Mouse (Mus musculus): ENCODE measurements around the gene Hbb-bh1.

Hbb-bh1 gene

GRCm38 (mm10) chr7:103843034-103843433 is at the start of gene Hbb-bh1:
Gene Hbb-bh1 (minus strand): TSS chr7:103843164.
- TF ChIP-seq POU5F1 (IDR thresholded peaks at IDR 0.05; ENCODE audit: borderline replicate concordance, low read length) (no peak), NANOG (IDR thresholded peaks at IDR 0.05; ENCODE audit: borderline replicate concordance, low read length) (no peak), CTCF (conservative IDR thresholded peaks at IDR 0.05; ENCODE audit: low read length) (no peak)
- Histone ChIP-seq H3K4me3 (replicated peaks; ENCODE audit: low read length) (no peak within 1 kb of the TSS), H3K27me3 (ENCODE audit: insufficient read depth, low read length) (no peaks in the 10 kb centered on the region), H3K36me3 (ENCODE audit: insufficient read depth, low read length) (no peaks in the 10 kb centered on the region), H3K4me1 (replicated peaks; ENCODE audit: low read depth, low read length) (no peaks in the 10 kb centered on the region), H3K9me3 (ENCODE audit: low read length) (no peaks in the 10 kb centered on the region)

- TF ChIP-seq CTCF (conservative IDR thresholded peaks at IDR 0.05; ENCODE audit: low read length): no peak
- no peak for TF ChIP-seq NANOG (IDR thresholded peaks at IDR 0.05; ENCODE audit: borderline replicate concordance, low read length)
- no peak for TF ChIP-seq POU5F1 (IDR thresholded peaks at IDR 0.05; ENCODE audit: borderline replicate concordance, low read length)
- Histone ChIP-seq H3K27me3 (ENCODE audit: insufficient read depth, low read length) (no peaks in the 10 kb centered on the region), H3K4me1 (replicated peaks; ENCODE audit: low read depth, low read length) (no peaks in the 10 kb centered on the region), H3K9me3 (ENCODE audit: low read length) (0 out of 2 replicates have a peak, but pooled peaks cover 6% of the 10 kb centered on the region), H3K36me3 (ENCODE audit: insufficient read depth, low read length) (no peaks in the 10 kb centered on the region), H3K4me3 (replicated peaks; ENCODE audit: low read length) (no peak within 1 kb of the TSS)
Observed at GRCm38 (mm10) chr7:103886152-103886551, 43.2 kb upstream of the Hbb-bh1 start, which contains the start of gene Olfr66. Gene Olfr66 (minus strand): TSS chr7:103886252.

GRCm38 (mm10) chr7:103877093-103877492 is 34.1 kb upstream of the Hbb-bh1 start:
- 0 out of 2 replicates have a peak, but pooled peaks cover 6% of the 10 kb centered on the region for H3K9me3 ChIP-seq (ENCODE audit: low read length)
- no peak for TF ChIP-seq POU5F1 (IDR thresholded peaks at IDR 0.05; ENCODE audit: borderline replicate concordance, low read length)
- TF ChIP-seq CTCF (conservative IDR thresholded peaks at IDR 0.05; ENCODE audit: low read length): no peak
- TF ChIP-seq NANOG (IDR thresholded peaks at IDR 0.05; ENCODE audit: borderline replicate concordance, low read length): no peak
- H3K27me3 ChIP-seq (ENCODE audit: insufficient read depth, low read length): no peaks in the 10 kb centered on the region
- H3K36me3 ChIP-seq (ENCODE audit: insufficient read depth, low read length): no peaks in the 10 kb centered on the region
- H3K4me1 ChIP-seq (replicated peaks; ENCODE audit: low read depth, low read length): no peaks in the 10 kb centered on the region
- H3K4me3 ChIP-seq (replicated peaks; ENCODE audit: low read length): no peak overlapping the region

- H3K4me1 ChIP-seq (replicated peaks; ENCODE audit: low read depth, low read length): no peaks in the 10 kb centered on the region
- no peaks in the 10 kb centered on the region for H3K36me3 ChIP-seq (ENCODE audit: insufficient read depth, low read length)
- no peak for TF ChIP-seq NANOG (IDR thresholded peaks at IDR 0.05; ENCODE audit: borderline replicate concordance, low read length)
- no peak for TF ChIP-seq POU5F1 (IDR thresholded peaks at IDR 0.05; ENCODE audit: borderline replicate concordance, low read length)
- no peaks in the 10 kb centered on the region for H3K27me3 ChIP-seq (ENCODE audit: insufficient read depth, low read length)
- no peaks in the 10 kb centered on the region for H3K9me3 ChIP-seq (ENCODE audit: low read length)
- H3K4me3 ChIP-seq (replicated peaks; ENCODE audit: low read length): no peak overlapping the region
Observed at GRCm38 (mm10) chr7:103874451-103874850, 31.5 kb upstream of the Hbb-bh1 start.

GRCm38 (mm10) chr7:103873064-103873463 is 30.1 kb upstream of the Hbb-bh1 start:
- no peaks in the 10 kb centered on the region for H3K27me3 ChIP-seq (ENCODE audit: insufficient read depth, low read length)
- H3K4me1 ChIP-seq (replicated peaks; ENCODE audit: low read depth, low read length): no peaks in the 10 kb centered on the region
- H3K4me3 ChIP-seq (replicated peaks; ENCODE audit: low read length): no peak overlapping the region
- H3K36me3 ChIP-seq (ENCODE audit: insufficient read depth, low read length): no peaks in the 10 kb centered on the region
- H3K9me3 ChIP-seq (ENCODE audit: low read length): no peaks in the 10 kb centered on the region
- no peak for TF ChIP-seq NANOG (IDR thresholded peaks at IDR 0.05; ENCODE audit: borderline replicate concordance, low read length)
- no peak for TF ChIP-seq POU5F1 (IDR thresholded peaks at IDR 0.05; ENCODE audit: borderline replicate concordance, low read length)
- no peak for TF ChIP-seq CTCF (conservative IDR thresholded peaks at IDR 0.05; ENCODE audit: low read length)

GRCm38 (mm10) chr7:103870667-103871066 is 27.7 kb upstream of the Hbb-bh1 start:
- Histone ChIP-seq H3K36me3 (ENCODE audit: insufficient read depth, low read length) (no peaks in the 10 kb centered on the region), H3K4me1 (replicated peaks; ENCODE audit: low read depth, low read length) (no peaks in the 10 kb centered on the region), H3K9me3 (ENCODE audit: low read length) (no peaks in the 10 kb centered on the region), H3K4me3 (replicated peaks; ENCODE audit: low read length) (no peak overlapping the region), H3K27me3 (ENCODE audit: insufficient read depth, low read length) (no peaks in the 10 kb centered on the region)
- no peak for TF ChIP-seq POU5F1 (IDR thresholded peaks at IDR 0.05; ENCODE audit: borderline replicate concordance, low read length)
- TF ChIP-seq CTCF (conservative IDR thresholded peaks at IDR 0.05; ENCODE audit: low read length): no peak
- no peak for TF ChIP-seq NANOG (IDR thresholded peaks at IDR 0.05; ENCODE audit: borderline replicate concordance, low read length)

- no peak overlapping the region for H3K4me3 ChIP-seq (replicated peaks; ENCODE audit: low read length)
- TF ChIP-seq CTCF (conservative IDR thresholded peaks at IDR 0.05; ENCODE audit: low read length): no peak
- no peak for TF ChIP-seq NANOG (IDR thresholded peaks at IDR 0.05; ENCODE audit: borderline replicate concordance, low read length)
- TF ChIP-seq POU5F1 (IDR thresholded peaks at IDR 0.05; ENCODE audit: borderline replicate concordance, low read length): no peak
Observed at GRCm38 (mm10) chr7:103865716-103866115, 22.8 kb upstream of the Hbb-bh1 start.

GRCm38 (mm10) chr7:103861531-103861930 is 18.6 kb upstream of the Hbb-bh1 start:
- no peaks in the 10 kb centered on the region for H3K27me3 ChIP-seq (ENCODE audit: insufficient read depth, low read length)
- H3K36me3 ChIP-seq (ENCODE audit: insufficient read depth, low read length): no peaks in the 10 kb centered on the region
- TF ChIP-seq POU5F1 (IDR thresholded peaks at IDR 0.05; ENCODE audit: borderline replicate concordance, low read length): no peak
- no peak for TF ChIP-seq CTCF (conservative IDR thresholded peaks at IDR 0.05; ENCODE audit: low read length)
- no peak for TF ChIP-seq NANOG (IDR thresholded peaks at IDR 0.05; ENCODE audit: borderline replicate concordance, low read length)
- no peak overlapping the region for H3K4me3 ChIP-seq (replicated peaks; ENCODE audit: low read length)
- no peaks in the 10 kb centered on the region for H3K9me3 ChIP-seq (ENCODE audit: low read length)
- peaks cover 10% of the 10 kb centered on the region for H3K4me1 ChIP-seq (replicated peaks; ENCODE audit: low read depth, low read length)

More at GRCm38 (mm10) chr7:103865716-103866115, 22.8 kb upstream of the Hbb-bh1 start:
- no peaks in the 10 kb centered on the region for H3K36me3 ChIP-seq (ENCODE audit: insufficient read depth, low read length)
- H3K27me3 ChIP-seq (ENCODE audit: insufficient read depth, low read length): no peaks in the 10 kb centered on the region
- H3K9me3 ChIP-seq (ENCODE audit: low read length): no peaks in the 10 kb centered on the region
- H3K4me1 ChIP-seq (replicated peaks; ENCODE audit: low read depth, low read length): peaks cover 10% of the 10 kb centered on the region

- Histone ChIP-seq H3K36me3 (ENCODE audit: insufficient read depth, low read length) (no peaks in the 10 kb centered on the region), H3K4me3 (replicated peaks; ENCODE audit: low read length) (no peak overlapping the region), H3K27me3 (ENCODE audit: insufficient read depth, low read length) (no peaks in the 10 kb centered on the region), H3K4me1 (replicated peaks; ENCODE audit: low read depth, low read length) (peaks cover 10% of the 10 kb centered on the region), H3K9me3 (ENCODE audit: low read length) (no peaks in the 10 kb centered on the region)
- TF ChIP-seq NANOG (IDR thresholded peaks at IDR 0.05; ENCODE audit: borderline replicate concordance, low read length) (no peak), POU5F1 (IDR thresholded peaks at IDR 0.05; ENCODE audit: borderline replicate concordance, low read length) (no peak), CTCF (conservative IDR thresholded peaks at IDR 0.05; ENCODE audit: low read length) (no peak)
Observed at GRCm38 (mm10) chr7:103860855-103861254, 17.9 kb upstream of the Hbb-bh1 start.

All from E14TG2a.4 (cell line).